Mouse (Mus musculus): ENCODE results near the gene Rab8b. TPM values are rescaled to one million over a fixed set of nuclear protein-coding genes. Genes with fewer than 3 reads are reported as not detected.
A peak's percentile ranks its signal among the peaks of the same experiment; 100 is the strongest.

Rab8b gene
- total and polyA plus RNA-seq, 2 experiments = 1.4 to 4.1 TPM

DNA sequence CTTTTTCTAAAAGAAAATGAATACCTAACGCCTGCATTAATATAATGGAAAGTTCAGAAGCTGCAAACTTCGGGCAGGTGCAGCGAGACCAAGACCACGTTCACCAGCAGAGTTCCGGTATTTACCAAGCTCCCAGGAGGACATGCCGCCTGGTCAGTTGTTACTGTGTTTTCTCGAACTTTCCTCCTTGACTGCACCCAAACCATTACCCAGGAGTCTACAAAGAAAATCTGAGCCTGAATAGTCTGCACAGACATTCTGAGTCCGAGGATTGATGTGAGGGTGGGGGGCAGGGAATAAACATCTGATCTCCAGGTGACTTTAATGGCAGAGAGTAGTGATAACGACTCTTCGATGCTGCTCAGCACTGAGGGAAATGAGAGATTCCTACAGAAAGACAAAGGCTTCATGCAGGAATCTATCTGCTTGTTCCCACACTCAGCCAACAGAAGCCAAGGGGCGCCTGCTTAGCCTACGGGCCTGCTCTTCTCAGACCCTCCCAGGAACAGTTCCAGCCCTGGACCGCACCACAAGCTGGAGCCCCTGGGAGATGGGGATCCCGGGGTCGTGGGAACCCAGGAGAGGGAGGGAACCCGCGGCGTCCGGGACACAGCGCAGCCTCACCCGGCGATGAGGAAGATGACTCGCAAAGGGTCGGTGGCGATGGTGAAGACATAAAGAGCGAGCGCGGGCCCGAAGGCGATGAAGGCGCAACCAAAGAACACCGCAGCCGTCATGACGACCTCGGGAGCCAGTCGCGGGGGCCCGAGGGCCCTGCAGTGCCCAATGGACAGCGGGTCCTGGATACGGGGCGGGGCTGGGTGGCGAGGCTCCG lies 124.6 kb downstream of the Rab8b start:
- TF ChIP-seq CTCF (IDR thresholded peaks at IDR 0.05; ENCODE audit: low read depth, low read length) = no peak
- no peak for TF ChIP-seq POLR2A (IDR thresholded peaks at IDR 0.05; ENCODE audit: extremely low read depth, insufficient read depth, low read length)
- 4% methylated on average over 43 of the region's 43 CpGs for WGBS
- Histone ChIP-seq H3K27ac (replicated peaks; ENCODE audit: insufficient read depth, low read depth, low read length) (no peak overlapping the region), H3K4me1 (ENCODE audit: control insufficient read depth, insufficient read depth, low read length) (peaks cover 4% of the 10 kb centered on the region), H3K9ac (ENCODE audit: low read depth, low read length) (peak overlapping the region; percentile 49), H3K36me3 (ENCODE audit: control insufficient read depth, insufficient read depth, low read length) (no peaks in the 10 kb centered on the region), H3K79me2 (ENCODE audit: control insufficient read depth, insufficient read depth, low read length) (no peaks in the 10 kb centered on the region), H3K4me3 (ENCODE audit: insufficient read depth, low read depth, low read length) (peak overlapping the region; percentile 58), H3K27me3 (ENCODE audit: control insufficient read depth, insufficient read depth, low read length) (no peaks in the 10 kb centered on the region)
- no peak for DNase-seq (ENCODE audit: extremely low read depth, low read depth, low spot score)

Other genes with a start within 250 kb of the Rab8b start
- 0.34 TPM in 1 of 2 replicates, not detected in the other for gene Car12, start 206.0 kb downstream of the Rab8b start, total RNA-seq (2014; rRNA removed)
- 0.24 TPM in 1 of 2 replicates, not detected in the other for gene Car12, start 206.0 kb downstream of the Rab8b start, polyA plus RNA-seq (2012; rRNA removed)
- 2.9 and 5.0 TPM in 2 replicates for gene Aph1b, start 124.2 kb downstream of the Rab8b start, total RNA-seq (2014; rRNA removed)
- 1.0 and 1.2 TPM in 2 replicates for gene Aph1b, start 124.2 kb downstream of the Rab8b start, polyA plus RNA-seq (2012; rRNA removed)
- gene Gm10647, start 122.6 kb downstream of the Rab8b start, total RNA-seq (2014; rRNA removed) = 0.37 and 1.2 TPM in 2 replicates
- gene Gm10647, start 122.6 kb downstream of the Rab8b start, polyA plus RNA-seq (2012; rRNA removed) = 0.06 and 0.10 TPM in 2 replicates
- gene Aph1c, start 85.0 kb downstream of the Rab8b start, total RNA-seq (2014; rRNA removed) = 0.65 and 1.5 TPM in 2 replicates
- 0.43 and 0.97 TPM in 2 replicates for gene Aph1c, start 85.0 kb downstream of the Rab8b start, polyA plus RNA-seq (2012; rRNA removed)
- gene Rps27l, start 26.4 kb upstream of the Rab8b start, total RNA-seq (2014; rRNA removed) = 474 and 535 TPM in 2 replicates
- gene Rps27l, start 26.4 kb upstream of the Rab8b start, polyA plus RNA-seq (2012; rRNA removed) = 84.6 and 99.6 TPM in 2 replicates
- 37.0 and 41.4 TPM in 2 replicates for gene Lactb, start 55.8 kb upstream of the Rab8b start, total RNA-seq (2014; rRNA removed)
- gene Lactb, start 55.8 kb upstream of the Rab8b start, polyA plus RNA-seq (2012; rRNA removed) = 24.4 and 33.6 TPM in 2 replicates
- gene Tpm1, start 129.7 kb upstream of the Rab8b start, total RNA-seq (2014; rRNA removed) = 26.0 and 35.0 TPM in 2 replicates
- gene Tpm1, start 129.7 kb upstream of the Rab8b start, polyA plus RNA-seq (2012; rRNA removed) = 16.1 and 17.6 TPM in 2 replicates

Data from liver, adult 2 months (tissue).